Mouse (Mus musculus) CD4-positive, CD25-positive, alpha-beta regulatory T cell, adult 4 months (primary cell): ENCODE data around the gene Pet117. TPM values are rescaled to one million over a fixed set of nuclear protein-coding genes. Genes with fewer than 3 reads are reported as not detected.

Experiments
- ATAC-seq: one replicate; pipeline ENCODE4 v1.8.0; 2017
- polyA plus RNA-seq, 2 experiments: library from polyadenylated mRNA; unstranded; fragments of 100-300 nt; shearing (Covaris generic); gene quantifications; one replicate each; pipeline ENCODE4 v1.2.1; 2017

Pet117 gene
- polyA plus RNA-seq, 2 experiments from 2014 or later = 1.8 TPM; not detected in 1

DNA sequence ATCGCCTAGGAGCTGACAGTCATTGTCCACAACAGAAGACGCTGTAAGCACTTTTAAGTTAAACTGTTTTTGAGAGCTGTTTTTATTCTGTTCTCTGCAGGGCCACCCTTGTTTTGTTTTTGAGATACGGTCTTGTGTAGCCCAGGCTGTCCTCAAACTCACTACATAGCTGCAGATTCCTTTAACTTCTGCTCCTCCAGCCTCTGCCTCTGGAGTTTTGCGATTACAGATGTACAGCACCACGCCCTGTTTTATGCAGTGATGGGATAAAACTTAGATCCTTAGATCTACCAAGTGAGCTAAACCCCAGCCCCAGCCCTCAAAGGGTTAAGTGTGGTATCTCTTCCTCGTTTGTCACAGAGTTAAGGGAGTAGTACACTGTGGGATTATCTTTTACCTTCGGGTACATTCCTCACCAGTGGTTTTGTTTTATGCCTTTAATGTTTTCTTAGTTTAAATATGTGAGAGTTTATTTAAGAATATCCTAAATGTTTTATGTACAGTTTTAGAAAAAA, 13.9 kb downstream of the Pet117 start:
- no peak for ATAC-seq

- no peak for ATAC-seq
Measured at GRCm38 (mm10) chr2:144386296-144386695, 17.5 kb downstream of the Pet117 start.

DNA sequence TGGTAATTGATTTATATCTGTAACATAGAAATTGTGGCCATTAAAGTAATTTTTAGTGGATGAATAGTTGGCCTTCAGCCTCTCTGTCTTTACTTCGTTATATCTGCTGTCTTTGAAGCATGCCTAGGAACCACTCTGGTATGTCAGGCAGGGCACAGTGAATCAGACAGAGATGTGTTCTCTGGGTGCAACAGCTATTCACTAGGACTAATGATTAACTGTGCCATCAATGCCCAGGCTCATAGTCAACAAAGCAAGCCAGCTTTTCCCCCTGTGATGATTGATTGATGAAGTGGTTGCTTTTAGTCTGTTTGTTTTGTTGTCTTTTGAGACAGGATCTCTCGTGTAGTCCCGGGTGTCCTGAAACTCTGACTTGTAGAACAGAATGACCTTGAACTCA, 19.6 kb downstream of the Pet117 start:
- ATAC-seq = no peak

DNA sequence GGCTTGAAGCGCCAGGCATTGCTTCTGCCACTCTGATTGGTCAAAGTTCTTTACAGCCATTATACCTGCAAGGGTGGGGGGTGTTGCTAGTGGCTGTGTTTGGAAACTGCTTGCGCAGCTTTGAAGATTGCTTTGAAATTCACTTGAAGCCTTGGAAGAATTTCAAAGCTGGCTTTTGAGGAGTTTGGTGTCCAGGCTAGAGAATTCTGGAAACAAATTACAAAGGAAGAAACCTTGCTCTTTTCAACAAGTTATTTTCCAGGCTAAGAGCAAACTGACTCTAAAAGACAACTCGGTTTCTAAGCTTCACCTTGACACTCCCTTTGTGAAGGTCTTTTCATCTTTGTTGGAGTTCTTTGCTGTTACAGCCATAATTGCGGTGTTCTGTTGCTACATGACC, 30.7 kb downstream of the Pet117 start:
- ATAC-seq = no peak

DNA sequence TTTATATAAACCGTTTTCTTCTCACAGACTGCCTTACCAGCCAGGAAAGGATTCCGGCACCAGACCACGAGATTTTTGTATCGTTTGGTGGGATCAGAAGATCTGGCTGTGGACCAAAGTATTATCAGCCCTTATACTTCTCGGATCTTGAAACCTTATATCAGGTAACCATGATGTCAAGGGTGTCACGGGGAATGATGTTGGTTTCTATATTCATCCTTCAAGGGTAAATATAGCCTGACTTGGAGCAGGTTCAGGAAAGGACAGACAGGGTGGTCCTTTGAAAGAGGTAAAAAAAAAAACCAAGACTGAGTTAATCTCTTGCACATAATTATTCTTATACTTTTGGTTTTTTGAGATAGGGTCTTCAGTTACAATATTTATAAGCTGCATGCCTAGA, 31.9 kb downstream of the Pet117 start:
- ATAC-seq = no peak

- no peak for ATAC-seq
Measured at GRCm38 (mm10) chr2:144409037-144409436, 40.2 kb downstream of the Pet117 start.

DNA sequence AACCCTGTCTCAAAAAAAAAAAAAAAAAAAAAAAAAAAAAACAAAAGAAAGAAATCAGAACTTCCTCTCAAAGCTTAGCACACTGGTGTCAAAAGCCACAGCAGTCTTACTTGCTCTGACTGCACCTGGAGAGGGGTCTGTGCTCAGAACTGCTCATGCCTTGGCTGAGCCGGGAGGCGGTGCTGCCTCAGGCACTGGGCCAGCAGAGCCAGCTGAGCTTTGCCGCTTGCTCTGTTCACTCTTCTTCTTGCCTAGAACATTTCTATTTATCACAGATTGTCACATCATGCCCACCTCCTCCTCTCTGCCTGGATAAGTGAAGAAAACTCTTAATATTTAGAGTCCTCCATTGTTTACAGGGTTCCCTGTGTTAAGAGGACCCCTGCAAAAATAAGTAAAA, 41.8 kb downstream of the Pet117 start:
- no peak for ATAC-seq

DNA sequence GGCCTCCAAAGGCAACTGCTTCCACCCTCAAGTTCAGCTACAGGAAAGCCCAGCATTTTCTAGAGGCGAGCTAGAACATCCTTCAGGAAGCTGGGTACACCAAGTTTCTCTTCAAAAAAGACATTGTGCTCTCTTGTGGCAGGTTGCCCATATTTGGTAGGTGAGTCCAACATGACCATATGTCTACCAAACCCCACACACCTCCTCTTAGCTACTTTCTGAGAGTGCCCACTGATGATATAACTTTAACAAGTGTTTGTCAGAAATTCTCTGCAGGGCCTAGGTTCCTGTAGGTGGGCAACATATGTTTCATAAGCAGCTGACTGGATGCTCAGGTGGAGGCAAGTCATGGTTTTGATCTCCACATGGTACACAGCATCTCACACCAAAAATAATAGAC, 45.9 kb downstream of the Pet117 start:
- ATAC-seq = no peak

DNA sequence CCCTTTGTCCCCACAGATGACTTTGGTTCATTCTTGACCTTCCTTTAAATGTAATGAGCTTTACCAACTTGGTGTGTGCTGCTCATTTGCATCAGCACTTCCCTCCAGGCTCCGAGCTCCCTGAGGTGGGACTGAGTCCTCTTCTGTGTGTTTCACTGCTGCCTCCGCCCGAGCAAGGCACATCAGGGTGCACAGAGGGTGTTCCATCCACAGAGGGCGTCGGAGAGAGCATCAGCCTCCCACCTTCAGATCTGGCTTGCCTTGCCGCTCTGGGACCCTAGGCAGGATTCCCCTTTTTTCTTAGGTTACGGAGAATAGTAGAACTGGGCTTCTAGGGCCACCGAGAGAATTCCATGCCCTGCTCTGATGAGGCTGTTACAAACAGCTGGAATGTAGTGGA, 48.1 kb downstream of the Pet117 start:
- ATAC-seq = no peak

DNA sequence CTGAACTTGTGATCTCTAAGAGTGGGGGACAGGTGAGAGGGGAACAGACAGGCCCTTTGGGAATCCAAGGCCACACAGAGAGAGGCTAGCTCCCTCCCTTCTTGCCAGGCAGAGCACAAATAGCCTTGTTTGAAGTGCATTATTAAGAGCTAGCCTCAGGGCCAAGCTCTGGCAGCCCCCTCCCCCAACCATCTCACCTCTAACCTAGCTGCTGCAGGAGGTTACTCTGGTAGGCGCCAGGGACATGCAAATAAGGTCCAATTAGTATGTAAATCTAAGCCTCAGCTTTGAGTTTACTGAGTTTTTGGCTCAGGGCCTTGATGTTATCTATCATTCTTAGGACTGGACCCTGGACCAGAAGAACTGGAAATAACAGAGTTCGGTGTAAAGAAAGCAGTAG, 49.3 kb downstream of the Pet117 start:
- no peak for ATAC-seq

DNA sequence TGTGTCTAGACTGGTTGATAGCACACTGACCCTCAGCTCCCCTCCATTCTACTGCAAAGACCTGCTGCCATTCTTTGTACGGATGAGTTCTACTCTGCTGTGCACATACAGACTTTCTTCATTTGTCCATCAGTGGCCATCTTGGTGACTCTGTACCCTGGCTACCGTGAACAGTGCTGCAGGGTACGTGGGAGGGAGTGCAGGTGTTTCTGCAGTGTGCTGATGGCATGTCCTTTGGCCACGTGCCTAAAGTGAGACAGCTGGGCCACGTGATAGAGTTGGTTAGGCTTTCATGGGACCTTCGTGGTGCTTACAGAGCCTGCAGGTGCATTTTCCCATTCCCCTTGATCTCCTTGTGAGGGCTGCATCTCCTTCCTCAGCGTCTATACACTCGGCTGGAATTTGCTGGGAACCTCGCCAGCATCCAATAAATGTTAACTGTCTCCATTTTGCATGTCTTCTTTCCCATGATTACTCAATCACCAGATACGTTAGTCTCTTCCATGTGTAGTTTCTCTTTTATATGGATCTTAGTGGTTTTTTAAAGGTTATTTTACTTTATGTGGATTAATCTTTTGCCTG, 53.4 kb downstream of the Pet117 start:
- ATAC-seq = no peak

Other genes starting within 250 kb of the Pet117 start
- gene Mgme1, start 98.3 kb upstream of the Pet117 start, polyA plus RNA-seq = 10 to 100 TPM in 1 of 2 experiments, 1 to 10 TPM in 1; 7.7 to 13.6 TPM
- 10 to 100 TPM; 57.7 to 79.5 TPM for gene Snx5, start 98.1 kb upstream of the Pet117 start, polyA plus RNA-seq
- not detected for gene Ovol2, start 36.9 kb upstream of the Pet117 start, polyA plus RNA-seq
- 10 to 100 TPM; 16.5 to 16.7 TPM for gene Kat14, start within 50 bp of the Pet117 start, polyA plus RNA-seq
- under 1 TPM in 1 of 2 experiments, not detected in 1; 0.96 TPM for gene Dzank1, start 158.4 kb downstream of the Pet117 start, polyA plus RNA-seq
- 10 to 100 TPM; 22.8 to 25.4 TPM for gene Polr3f, start 158.7 kb downstream of the Pet117 start, polyA plus RNA-seq
- 1 to 10 TPM; 8.5 to 9.6 TPM for gene Rbbp9, start 181.9 kb downstream of the Pet117 start, polyA plus RNA-seq
- gene Sec23b, start 187.2 kb downstream of the Pet117 start, polyA plus RNA-seq = 100 to 1,000 TPM in 1 of 2 experiments, 10 to 100 TPM in 1; 74.5 to 101 TPM
- gene Smim26, start 225.1 kb downstream of the Pet117 start, polyA plus RNA-seq = 10 to 100 TPM; 18.1 to 28.9 TPM
- gene Dtd1, start 230.9 kb downstream of the Pet117 start, polyA plus RNA-seq = 10 to 100 TPM; 77.6 to 83.2 TPM